Mouse (Mus musculus) forebrain, embryonic 15.5 days (tissue): ENCODE results near the gene Slc46a2. TPM values are rescaled to one million over a fixed set of nuclear protein-coding genes. Genes with fewer than 3 reads are reported as not detected.

ENCODE experiments used
- ATAC-seq: fragments of 200-750 bp; cut with Nextera tagmentation; replicated peaks from 2 replicates; pipeline ENCODE4 v1.8.0; 2017; ENCODE audit warnings: mild to moderate bottlenecking, moderate TSS enrichment, moderate library complexity
- H3K27ac ChIP-seq: fragments of 300-500 bp; sonication (generic); replicated peaks from 2 replicates; pipeline ENCODE4 v1.5.1; 2015; ENCODE audit warnings: mild to moderate bottlenecking, inconsistent platforms
- H3K27me3 ChIP-seq: fragments of 300-500 bp; sonication (generic); 2 replicates; pipeline ENCODE4 v1.6.1; 2015; ENCODE audit warnings: inconsistent platforms
- H3K36me3 ChIP-seq: fragments of 300-500 bp; sonication (generic); 2 replicates; pipeline ENCODE4 v1.6.1; 2015; ENCODE audit warnings: mild to moderate bottlenecking, inconsistent platforms
- H3K4me1 ChIP-seq: fragments of 300-500 bp; sonication (generic); 2 replicates; pipeline ENCODE4 v1.6.1; 2015; ENCODE audit warnings: inconsistent platforms
- H3K4me2 ChIP-seq: fragments of 300-500 bp; sonication (generic); replicated peaks from 2 replicates; pipeline ENCODE4 v1.6.1; 2015; ENCODE audit warnings: mild to moderate bottlenecking, inconsistent platforms
- H3K4me3 ChIP-seq: fragments of 300-500 bp; sonication (generic); 2 replicates; pipeline ENCODE4 v1.5.1; 2015; ENCODE audit warnings: mild to moderate bottlenecking, inconsistent platforms
- H3K9ac ChIP-seq: fragments of 300-500 bp; sonication (generic); replicated peaks from 2 replicates; pipeline ENCODE4 v1.6.1; 2015; ENCODE audit warnings: mild to moderate bottlenecking, inconsistent platforms
- H3K9me3 ChIP-seq: fragments of 300-500 bp; sonication (generic); 2 replicates; pipeline ENCODE4 v1.6.1; 2016; ENCODE audit warnings: inconsistent platforms
- WGBS: fragments of 180-500 bp; shearing (Covaris S2); methylation state at CpG from one replicate; pipeline ENCODE4 v1.1.7; 2015; ENCODE audit warnings: mixed read lengths; 5-methylcytosine and 5-hydroxymethylcytosine counted together
- polyA plus RNA-seq: library from polyadenylated mRNA; unstranded; fragments of >200 nt; fragmentation: Nextera tagmentation; extraction: Ambion mirVana; gene quantifications from 2 replicates; pipeline ENCODE4 v1.2.1, GENCODE M21; 2015

The Slc46a2 gene
- polyA plus RNA-seq, 1 experiment from 2014 or later = 0.09 TPM

- Histone ChIP-seq H3K36me3 (no peaks in the 10 kb centered on the region), H3K4me3 (no peak overlapping the region), H3K27ac (0 out of 2 replicates have a peak overlapping the region, but pooled peaks have one; percentile 23), H3K9ac (no peak overlapping the region), H3K4me2 (no peak overlapping the region), H3K9me3 (no peaks in the 10 kb centered on the region), H3K27me3 (no peaks in the 10 kb centered on the region), H3K4me1 (peaks cover 20% of the 10 kb centered on the region)
- no peak for ATAC-seq
- WGBS = 78% methylated on average over 6 of the region's 6 CpGs
Observed at GRCm38 (mm10) chr4:59870433-59870832, 44.4 kb downstream of the Slc46a2 start.

DNA sequence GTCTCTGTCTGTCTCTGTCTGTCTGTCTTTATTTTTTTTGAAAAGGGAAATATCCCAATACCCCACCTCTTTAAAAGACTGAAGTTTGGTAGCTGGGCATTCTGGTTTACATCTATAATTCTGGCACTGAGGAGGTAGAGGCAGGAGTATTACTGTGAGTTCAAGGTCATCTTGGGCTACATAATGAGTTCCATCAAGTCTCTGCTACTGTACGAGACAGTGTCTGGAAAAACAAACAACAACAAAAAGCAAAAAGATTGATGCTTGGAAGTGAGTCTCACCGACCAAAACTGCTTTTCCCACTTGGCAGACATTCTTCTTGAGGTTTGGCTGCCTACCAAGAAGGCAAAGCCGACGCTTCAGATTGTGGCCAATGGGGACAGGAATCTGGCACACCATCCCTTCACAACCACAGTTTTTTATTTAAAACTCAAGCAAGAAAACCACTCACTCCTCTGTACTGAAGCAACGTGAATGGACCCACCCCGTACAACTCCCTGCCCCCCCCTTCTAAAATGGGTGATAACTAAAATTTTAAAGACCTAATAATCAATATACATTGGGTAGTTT is 45.3 kb downstream of the Slc46a2 start:
- Histone ChIP-seq H3K9me3 (no peaks in the 10 kb centered on the region), H3K4me1 (peaks cover 20% of the 10 kb centered on the region), H3K27me3 (no peaks in the 10 kb centered on the region), H3K9ac (no peak overlapping the region), H3K27ac (no peak overlapping the region), H3K4me2 (no peak overlapping the region), H3K36me3 (no peaks in the 10 kb centered on the region), H3K4me3 (no peak overlapping the region)
- peak; percentile 70 for ATAC-seq
- WGBS = 35% methylated on average over 6 of the region's 6 CpGs

GRCm38 (mm10) chr4:59868086-59868485 is 46.8 kb downstream of the Slc46a2 start:
- no peaks in the 10 kb centered on the region for H3K9me3 ChIP-seq
- no peak overlapping the region for H3K27ac ChIP-seq
- no peaks in the 10 kb centered on the region for H3K27me3 ChIP-seq
- WGBS = 90% methylated on average over 11 of the region's 11 CpGs
- H3K4me3 ChIP-seq = no peak overlapping the region
- no peaks in the 10 kb centered on the region for H3K36me3 ChIP-seq
- peaks cover 20% of the 10 kb centered on the region for H3K4me1 ChIP-seq
- no peak for ATAC-seq
- no peak overlapping the region for H3K4me2 ChIP-seq
- no peak overlapping the region for H3K9ac ChIP-seq

DNA sequence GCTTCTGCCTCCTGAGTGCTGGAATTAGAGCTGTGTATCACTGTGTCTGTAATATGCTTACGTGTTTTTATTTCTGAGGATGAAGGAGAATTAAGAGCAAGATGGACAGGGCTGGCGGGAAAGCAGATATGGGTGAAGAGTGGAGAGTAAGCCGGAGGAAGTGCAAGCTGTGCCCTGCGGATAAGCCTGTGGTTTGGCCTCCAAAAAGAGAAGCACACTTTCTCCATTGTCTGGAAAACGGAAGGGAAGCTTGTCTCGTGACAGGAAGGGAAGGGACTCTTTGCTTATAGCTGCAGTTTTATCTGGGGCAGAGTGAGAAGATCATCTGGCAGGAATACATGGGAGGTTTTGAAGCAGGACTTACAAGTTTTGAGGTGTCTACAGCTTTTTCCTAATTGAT is 51.0 kb downstream of the Slc46a2 start:
- no peaks in the 10 kb centered on the region for H3K36me3 ChIP-seq
- H3K4me3 ChIP-seq = no peak overlapping the region
- H3K9me3 ChIP-seq = no peaks in the 10 kb centered on the region
- H3K27ac ChIP-seq = no peak overlapping the region
- ATAC-seq = no peak
- H3K4me1 ChIP-seq = 0 out of 2 replicates have a peak, but pooled peaks cover under 1% of the 10 kb centered on the region
- H3K9ac ChIP-seq = no peak overlapping the region
- no peaks in the 10 kb centered on the region for H3K27me3 ChIP-seq
- H3K4me2 ChIP-seq = no peak overlapping the region
- 77% methylated on average over 6 of the region's 6 CpGs for WGBS

DNA sequence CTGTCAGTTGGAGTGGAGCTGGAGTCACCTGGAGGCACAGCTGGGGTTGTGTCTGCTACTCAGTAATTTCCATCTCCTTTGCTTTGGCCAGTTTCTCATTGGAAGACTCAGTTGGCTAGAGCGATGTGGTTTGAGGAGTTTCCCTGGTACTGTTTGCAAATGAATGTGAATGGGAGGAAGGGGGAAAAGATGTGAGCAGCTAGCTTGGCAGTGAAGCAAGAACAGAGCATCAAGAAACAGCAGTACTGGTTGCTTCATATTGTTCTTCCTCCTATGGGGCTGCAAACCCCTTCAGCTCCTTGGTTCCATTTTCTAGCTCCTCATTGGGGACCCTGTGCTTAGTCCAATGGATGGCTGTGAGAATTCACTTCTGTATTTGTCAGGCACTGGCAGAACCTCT is 52.5 kb downstream of the Slc46a2 start:
- Histone ChIP-seq H3K36me3 (no peaks in the 10 kb centered on the region), H3K4me3 (no peak overlapping the region), H3K9ac (no peak overlapping the region), H3K9me3 (no peaks in the 10 kb centered on the region), H3K4me1 (no peaks in the 10 kb centered on the region), H3K27ac (no peak overlapping the region), H3K4me2 (no peak overlapping the region), H3K27me3 (no peaks in the 10 kb centered on the region)
- 73% methylated on average over 1 of the region's 1 CpGs for WGBS
- ATAC-seq = no peak

DNA sequence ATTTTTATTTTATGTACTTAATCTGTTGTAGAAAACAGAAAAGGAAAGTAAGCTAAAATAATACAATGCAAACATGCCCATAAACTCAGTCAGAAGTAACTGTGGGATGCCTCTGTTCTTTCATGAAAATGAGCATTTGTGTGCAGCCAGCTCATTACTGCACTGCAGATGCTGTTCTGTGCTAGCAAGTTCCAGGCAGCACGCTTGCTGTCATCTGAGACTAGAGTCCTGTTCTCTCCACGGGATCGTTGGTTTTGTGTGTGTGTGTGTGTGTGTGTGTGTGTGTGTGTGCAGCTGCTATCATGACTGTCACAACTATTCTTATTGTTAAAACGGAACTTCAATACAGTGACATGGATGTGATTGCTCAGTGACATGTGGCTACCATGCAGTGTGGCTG is 53.0 kb downstream of the Slc46a2 start:
- Histone ChIP-seq H3K4me3 (no peak overlapping the region), H3K36me3 (no peaks in the 10 kb centered on the region), H3K4me2 (no peak overlapping the region), H3K27me3 (no peaks in the 10 kb centered on the region), H3K4me1 (no peaks in the 10 kb centered on the region), H3K9ac (no peak overlapping the region), H3K9me3 (no peaks in the 10 kb centered on the region), H3K27ac (no peak overlapping the region)
- 41% methylated on average over 4 of the region's 4 CpGs for whole genome bisulfite sequencing
- 0 out of 2 replicates have a peak, but pooled peaks have one; percentile 5 for ATAC-seq

GRCm38 (mm10) chr4:59860431-59860830 is 54.4 kb downstream of the Slc46a2 start:
- ATAC-seq = no peak
- Histone ChIP-seq H3K27ac (no peak overlapping the region), H3K4me2 (no peak overlapping the region)

GRCm38 (mm10) chr4:59859693-59860425 is 55.0 kb downstream of the Slc46a2 start:
- 0 out of 2 replicates have a peak, but pooled peaks have one; percentile 27 for ATAC-seq
- Histone ChIP-seq H3K27me3 (no peaks in the 10 kb centered on the region), H3K27ac (no peak overlapping the region), H3K4me2 (no peak overlapping the region), H3K36me3 (no peaks in the 10 kb centered on the region), H3K9me3 (no peaks in the 10 kb centered on the region), H3K9ac (no peak overlapping the region), H3K4me3 (no peak overlapping the region), H3K4me1 (no peaks in the 10 kb centered on the region)
- 69% methylated on average over 16 of the region's 16 CpGs for WGBS

More at GRCm38 (mm10) chr4:59860431-59860830, 54.4 kb downstream of the Slc46a2 start:
- Histone ChIP-seq H3K9ac (no peak overlapping the region), H3K36me3 (no peaks in the 10 kb centered on the region), H3K27me3 (no peaks in the 10 kb centered on the region), H3K9me3 (no peaks in the 10 kb centered on the region), H3K4me3 (no peak overlapping the region), H3K4me1 (no peaks in the 10 kb centered on the region)
- WGBS = 83% methylated on average over 2 of the region's 2 CpGs

Other genes starting within 250 kb of the Slc46a2 start
- 77.2 and 80.6 TPM in 2 replicates for gene Inip, start 113.5 kb downstream of the Slc46a2 start, polyA plus RNA-seq
- 10.7 and 13.0 TPM in 2 replicates for gene Snx30, start 109.2 kb downstream of the Slc46a2 start, polyA plus RNA-seq
- gene Mup4, start 45.7 kb upstream of the Slc46a2 start, polyA plus RNA-seq = not detected in 2 replicates
- gene Mup6, start 49.2 kb upstream of the Slc46a2 start, polyA plus RNA-seq = not detected in 2 replicates
- not detected in 2 replicates for gene Mup7, start 155.4 kb upstream of the Slc46a2 start, polyA plus RNA-seq
- not detected in 2 replicates for gene Mup2, start 239.2 kb upstream of the Slc46a2 start, polyA plus RNA-seq